ENCODE assay signal across 8 mouse cellular contexts in the genomic region with DNA sequence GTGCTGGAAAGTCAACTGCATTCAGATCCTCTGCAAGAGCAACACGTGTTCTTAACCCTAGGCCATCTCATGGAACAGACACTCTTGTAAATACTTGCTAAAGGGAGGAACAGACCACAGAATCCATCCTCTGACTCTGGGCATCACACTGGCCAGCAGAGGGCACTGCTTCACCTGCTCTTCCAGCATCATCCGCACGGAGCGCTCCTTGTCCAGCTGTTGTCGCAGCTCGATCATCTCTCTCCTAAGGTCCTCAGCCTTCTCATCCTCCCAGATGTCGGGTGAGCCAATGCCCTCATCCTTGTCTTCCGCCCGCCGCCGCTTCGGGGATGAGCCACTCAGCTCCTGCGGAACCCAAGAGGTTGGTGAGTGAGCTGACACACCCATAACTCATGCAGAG. TPM values are rescaled to one million over a fixed set of nuclear protein-coding genes. Genes with fewer than 3 reads are reported as not detected.
DNase-seq lines count a peak whose midpoint lies in the region; ATAC-seq and TF ChIP-seq lines count a peak whose summit lies in the region.

No protein-coding gene starts in this region.

- no peak overlapping the region for H3K9ac ChIP-seq in lung, embryonic 16.5 days (ENCODE audit: low read length)

- DNase-seq in ES-CJ7 (ENCODE audit: low read depth, low spot score), result peak; percentile 89
- DNase-seq in brain, embryonic 14.5 days (ENCODE audit: low read depth), result peak; percentile 80
- peak; percentile 26 for DNase-seq in heart, postnatal 25 days (ENCODE audit: low spot score)
- DNase-seq in kidney, postnatal 4 days, result peak; percentile 85 to 89
- DNase-seq in ovary, postnatal 36 days (ENCODE audit: low spot score), result peak; percentile 66
- DNase-seq in urinary bladder, postnatal 36 days (ENCODE audit: low spot score in 2 of 2), result peak; percentile 33 to 59

- TF ChIP-seq CTCF in brain, embryonic 14.5 days (IDR thresholded peaks at IDR 0.05; ENCODE audit: borderline replicate concordance, extremely low read depth, insufficient read depth, insufficient read length), result peak; percentile 98

- peaks cover 18% of the 10 kb centered on the region for H3K36me3 ChIP-seq in lung, embryonic 16.5 days (ENCODE audit: control insufficient read depth, insufficient read depth, low read length)

- no peak for TF ChIP-seq POLR2A in brain, embryonic 14.5 days (IDR thresholded peaks at IDR 0.05; ENCODE audit: borderline replicate concordance, extremely low read depth, insufficient read depth, insufficient read length, poor library complexity, severe bottlenecking)

- no peaks in the 10 kb centered on the region for H3K9me3 ChIP-seq in lung, embryonic 16.5 days (ENCODE audit: control insufficient read depth, low read length)

- peak; percentile 75; the same call in 1 of the 2 replicates for ATAC-seq in erythroid progenitor cell, adult 5-6 weeks (replicated peaks; ENCODE audit: low FRiP score, poor library complexity, severe bottlenecking)
- peak; percentile 61 for ATAC-seq in lung, embryonic 16.5 days (ENCODE audit: low read depth)

- peaks cover 16% of the 10 kb centered on the region for H3K4me1 ChIP-seq in lung, embryonic 16.5 days (replicated peaks; ENCODE audit: control insufficient read depth, insufficient read depth, low read length)

- H3K4me2 ChIP-seq in lung, embryonic 16.5 days (ENCODE audit: low read depth, low read length), result no peak overlapping the region

- no peak overlapping the region for H3K4me3 ChIP-seq in lung, embryonic 16.5 days (ENCODE audit: low read length)

- 30% methylated on average over 13 of the region's 13 CpGs for WGBS in lung, embryonic 16.5 days

- no peaks in the 10 kb centered on the region for H3K27me3 ChIP-seq in lung, embryonic 16.5 days (ENCODE audit: control insufficient read depth, insufficient read depth, low read depth, low read length)

- intact Hi-C loops in heart, postnatal 25 days (cut with DNase I), result loop anchor here (1.0 to 5.0 kb wide), 2 partner anchors 56 to 116 kb away; no protein-coding TSS in a partner anchor

- H3K27ac ChIP-seq in lung, embryonic 16.5 days (ENCODE audit: low read length), result no peak overlapping the region

RNA-seq across cellular contexts. Expression of gene Tfap4, which starts 8.6 kb away (rescaled TPM):
- polyA plus RNA-seq in brain, embryonic 14.5 days (2012; rRNA removed), result 13.6 and 16.6 TPM in 2 replicates
- total RNA-seq in erythroid progenitor cell, adult 5-6 weeks (2015; ENCODE audit: low replicate concordance), result 4.6 and 7.6 TPM in 2 replicates
- 1.7 and 2.7 TPM in 2 replicates for total RNA-seq in erythroid progenitor cell, adult 5-6 weeks (2017; ENCODE audit: low replicate concordance)
- total RNA-seq in heart, postnatal 25 days (2021), result 1 to 10 TPM; 3.5 to 4.2 TPM
- 13.2 and 15.5 TPM in 2 replicates for polyA plus RNA-seq in lung, embryonic 16.5 days (2015; fragmentation: Nextera tagmentation; extraction: Ambion mirVana)

RNA-seq across cellular contexts. Expression of gene Srl, which starts 9.4 kb away (rescaled TPM):
- 25.0 and 26.2 TPM in 2 replicates for polyA plus RNA-seq in brain, embryonic 14.5 days (2012; rRNA removed)
- total RNA-seq in erythroid progenitor cell, adult 5-6 weeks (2015; ENCODE audit: low replicate concordance), result 2.9 TPM in 1 of 2 replicates, not detected in the other
- 1.4 TPM in 1 of 2 replicates, not detected in the other for total RNA-seq in erythroid progenitor cell, adult 5-6 weeks (2017; ENCODE audit: low replicate concordance)
- 1,000 to 10,000 TPM; 1,004 to 1,109 TPM for total RNA-seq in heart, postnatal 25 days (2021)
- polyA plus RNA-seq in lung, embryonic 16.5 days (2015; fragmentation: Nextera tagmentation; extraction: Ambion mirVana), result 20.5 and 23.2 TPM in 2 replicates

RNA-seq across cellular contexts. Expression of gene Glis2, which starts 43.5 kb away (rescaled TPM):
- polyA plus RNA-seq in brain, embryonic 14.5 days (2012; rRNA removed), result 41.8 and 45.4 TPM in 2 replicates
- not detected in 2 replicates for total RNA-seq in erythroid progenitor cell, adult 5-6 weeks (2015; ENCODE audit: low replicate concordance)
- not detected in 2 replicates for total RNA-seq in erythroid progenitor cell, adult 5-6 weeks (2017; ENCODE audit: low replicate concordance)
- 10 to 100 TPM; 16.6 to 20.3 TPM for total RNA-seq in heart, postnatal 25 days (2021)
- polyA plus RNA-seq in lung, embryonic 16.5 days (2015; fragmentation: Nextera tagmentation; extraction: Ambion mirVana), result 21.3 and 23.7 TPM in 2 replicates

Comparison
In these comparisons a context has a peak if more than half of its experiments do, and no peak if none do; other contexts are left out.
1. DNase-seq: peak in every context shown above with its lines; median percentile 89 in ES-CJ7; 87 in kidney, postnatal 4 days; 80 in brain, embryonic 14.5 days; 66 in ovary, postnatal 36 days; 46 in urinary bladder, postnatal 36 days; 26 in heart, postnatal 25 days.
2. RNA of gene Srl, which starts 9.4 kb away (total RNA-seq): 1,004 to 1,109 TPM in heart, postnatal 25 days; 1.4 to 2.9 TPM in erythroid progenitor cell, adult 5-6 weeks; every median in the first group is over 100 times any median in the second.
3. RNA of gene Glis2, which starts 43.5 kb away (total RNA-seq): 16.6 to 20.3 TPM in heart, postnatal 25 days; not detected in erythroid progenitor cell, adult 5-6 weeks; every median in the first group is over 10 times any median in the second.